17 mouse cellular contexts compared by ENCODE assay signal in genomic region chr5:131222498-131223244, GRCm38 (mm10).
A peak's percentile ranks its signal among the peaks of the same experiment; 100 is the strongest.
DNase-seq lines count a peak whose midpoint lies in the region; ATAC-seq and TF ChIP-seq lines count a peak whose summit lies in the region.
"Had no signal": no experiment of that assay in that cellular context is flagged by ENCODE, and none has a peak within 500 bp of the region (broad histone marks: within the 10 kb centered on the region; RNA-seq: fewer than 3 reads in every experiment).

No protein-coding gene starts in this region.

- H3K9ac ChIP-seq in liver, embryonic 11.5 days (ENCODE audit: low read depth, low read length): no peak overlapping the region
- H3K9ac ChIP-seq: heart, embryonic 12.5 days; limb, embryonic 13.5 days; stomach, embryonic 15.5 days had no signal

- no peak overlapping the region for H3K4me2 ChIP-seq in liver, embryonic 11.5 days
- H3K4me2 ChIP-seq: heart, embryonic 12.5 days; limb, embryonic 13.5 days; stomach, embryonic 15.5 days had no signal

- no peaks in the 10 kb centered on the region for H3K27me3 ChIP-seq in liver, embryonic 11.5 days (replicated peaks; ENCODE audit: control insufficient read depth, insufficient read depth, low read length)
- H3K27me3 ChIP-seq: heart, embryonic 12.5 days; limb, embryonic 13.5 days; megakaryocyte, embryonic 14.5 days; stomach, embryonic 15.5 days had no signal

- no peaks in the 10 kb centered on the region for H3K4me1 ChIP-seq in liver, embryonic 11.5 days (replicated peaks; ENCODE audit: control insufficient read depth, insufficient read depth, low read length)
- H3K4me1 ChIP-seq: heart, embryonic 12.5 days; hindbrain, embryonic 10.5 days; megakaryocyte, embryonic 14.5 days; stomach, embryonic 15.5 days had no signal

- H3K27ac ChIP-seq in liver, embryonic 11.5 days (ENCODE audit: low read depth, low read length): no peak overlapping the region
- H3K27ac ChIP-seq: hindbrain, embryonic 10.5 days; limb, embryonic 13.5 days; stomach, embryonic 15.5 days had no signal

- no peaks in the 10 kb centered on the region for H3K36me3 ChIP-seq in liver, embryonic 11.5 days (ENCODE audit: control insufficient read depth, insufficient read depth, low read length)
- H3K36me3 ChIP-seq: heart, embryonic 12.5 days; hindbrain, embryonic 10.5 days; limb, embryonic 13.5 days; stomach, embryonic 15.5 days had no signal

- DNase-seq in gastrocnemius, postnatal 25 days: peak; percentile 10
- no peak for DNase-seq in gastrocnemius, postnatal 4 days (ENCODE audit: low spot score in 2 of 2)
- peak; percentile 93 for DNase-seq in brain, embryonic 14.5 days (ENCODE audit: low read depth)
- DNase-seq in cerebellum, adult 8-10 months: peak; percentile 29
- peak; percentile 42 to 51 for DNase-seq in layer of hippocampus, adult 8-10 months (ENCODE audit: low spot score in 2 of 2)
- no peak for DNase-seq in liver, embryonic 11.5 days (ENCODE audit: low spot score)
- DNase-seq: kidney, postnatal 4 days; lung, adult 18-20 months; right cerebral cortex, postnatal 4 days; thymus, postnatal 4 days had no signal

- H3K4me3 ChIP-seq in liver, embryonic 11.5 days (ENCODE audit: low read depth, low read length): no peak overlapping the region
- H3K4me3 ChIP-seq: heart, embryonic 12.5 days; hindbrain, embryonic 10.5 days; limb, embryonic 13.5 days; megakaryocyte, embryonic 14.5 days; stomach, embryonic 15.5 days had no signal

- no peaks in the 10 kb centered on the region for H3K9me3 ChIP-seq in liver, embryonic 11.5 days (ENCODE audit: control insufficient read depth, low read length)
- H3K9me3 ChIP-seq: heart, embryonic 12.5 days; limb, embryonic 13.5 days; stomach, embryonic 15.5 days had no signal

- 86% methylated on average over 10 of the region's 10 CpGs for WGBS in liver, embryonic 11.5 days

- TF ChIP-seq CTCF in brain, embryonic 14.5 days (IDR thresholded peaks at IDR 0.05; ENCODE audit: borderline replicate concordance, extremely low read depth, insufficient read depth, insufficient read length): no peak

- no peak for ATAC-seq in liver, embryonic 11.5 days (replicated peaks; ENCODE audit: low FRiP score)
- ATAC-seq in erythroid progenitor cell, adult 5-6 weeks (replicated peaks; ENCODE audit: low FRiP score, poor library complexity, severe bottlenecking): no peak
- ATAC-seq: intestine, postnatal 0 days had no signal

- no peak for TF ChIP-seq POLR2A in brain, embryonic 14.5 days (IDR thresholded peaks at IDR 0.05; ENCODE audit: borderline replicate concordance, extremely low read depth, insufficient read depth, insufficient read length, poor library complexity, severe bottlenecking)

Comparison
In these comparisons a context has a peak if more than half of its experiments do, and no peak if none do; other contexts are left out.
1. DNase-seq: peak in gastrocnemius, postnatal 25 days (single experiment), brain, embryonic 14.5 days (single experiment), cerebellum, adult 8-10 months (single experiment) and layer of hippocampus, adult 8-10 months (2 of 2); none in gastrocnemius, postnatal 4 days (0 of 2) and liver, embryonic 11.5 days (single experiment).